Mouse (Mus musculus) midbrain, postnatal 0 days (tissue): ENCODE results near the gene Orai2. TPM values are rescaled to one million over a fixed set of nuclear protein-coding genes. Genes with fewer than 3 reads are reported as not detected.

ENCODE experiments used
- ATAC-seq: fragments of 200-750 bp; cut with Nextera tagmentation; 2 replicates; pipeline ENCODE4 v1.8.0; 2017; ENCODE audit warnings: moderate number of reproducible peaks, mild to moderate bottlenecking, moderate TSS enrichment, moderate library complexity; ENCODE audit not compliant: low FRiP score
- DNase-seq: peaks from one replicate; pipeline ENCODE4 v3.0.0-alpha.2; 2015; ENCODE audit warnings: low spot score
- H3K27ac ChIP-seq: fragments of 300-500 bp; sonication (generic); 2 replicates; pipeline ENCODE4 v1.5.1; 2014; ENCODE audit warnings: low read depth, mild to moderate bottlenecking, low read length, mixed read lengths
- H3K27me3 ChIP-seq: fragments of 300-500 bp; sonication (generic); 2 replicates; pipeline ENCODE4 v1.6.1; 2014; ENCODE audit warnings: low read length, control low read depth, mixed read lengths; ENCODE audit not compliant: insufficient read depth
- H3K36me3 ChIP-seq: fragments of 300-500 bp; sonication (generic); 2 replicates; pipeline ENCODE4 v1.6.1; 2014; ENCODE audit warnings: low read length, control low read depth, mixed read lengths; ENCODE audit not compliant: insufficient read depth
- H3K4me1 ChIP-seq: fragments of 300-500 bp; sonication (generic); 2 replicates; pipeline ENCODE4 v1.6.1; 2014; ENCODE audit warnings: mild to moderate bottlenecking, control low read depth, antibody characterized with exemption, low read length, mixed read lengths; ENCODE audit not compliant: insufficient read depth
- H3K4me2 ChIP-seq: fragments of 300-500 bp; sonication (generic); 2 replicates; pipeline ENCODE4 v1.6.1; 2014; ENCODE audit warnings: low read depth, mild to moderate bottlenecking, low read length, mixed read lengths; ENCODE audit not compliant: poor library complexity, severe bottlenecking
- H3K4me3 ChIP-seq: fragments of 300-500 bp; sonication (generic); 2 replicates; pipeline ENCODE4 v1.5.1; 2014; ENCODE audit warnings: low read depth, mild to moderate bottlenecking, low read length, moderate library complexity
- H3K9ac ChIP-seq: fragments of 300-500 bp; sonication (generic); replicated peaks from 2 replicates; pipeline ENCODE4 v1.6.1; 2014; ENCODE audit warnings: mild to moderate bottlenecking, low read length, moderate library complexity, mixed read lengths; ENCODE audit not compliant: poor library complexity, severe bottlenecking
- H3K9me3 ChIP-seq: fragments of 300-500 bp; sonication (generic); 2 replicates; pipeline ENCODE4 v1.6.1; 2016; ENCODE audit warnings: low read length, control low read depth
- CTCF ChIP-seq: IDR thresholded peaks from 2 replicates; pipeline ENCODE4 v1.5.1; 2016; ENCODE audit warnings: antibody characterized with exemption, mild to moderate bottlenecking
- WGBS: fragments of 180-500 bp; shearing (Covaris S2); extraction: QIAGEN DNeasy Blood & Tissue Kit; methylation state at CpG from one replicate; pipeline ENCODE4 v1.1.7; 2014; 5-methylcytosine and 5-hydroxymethylcytosine counted together
- polyA plus RNA-seq: library from polyadenylated mRNA; unstranded; fragments of >200 nt; fragmentation: Nextera tagmentation; extraction: Ambion mirVana; gene quantifications from 2 replicates; pipeline ENCODE4 v1.2.1, GENCODE M21; 2015
- total RNA-seq: library from RNA; depleted of rRNA; stranded (reverse); fragments of >200 nt; gene quantifications from 2 replicates; pipeline ENCODE4 v1.2.3, GENCODE M21; 2014

Orai2 gene
- total and polyA plus RNA-seq, 2 experiments from 2014 or later = 68.8 to 136 TPM

- Histone ChIP-seq H3K4me1 (peaks cover 7% of the 10 kb centered on the region; the same call in 1 of the 2 replicates), H3K9me3 (no peaks in the 10 kb centered on the region), H3K36me3 (peaks cover 39% of the 10 kb centered on the region), H3K9ac (no peak overlapping the region), H3K4me2 (no peak overlapping the region), H3K4me3 (no peak overlapping the region), H3K27me3 (no peaks in the 10 kb centered on the region), H3K27ac (no peak overlapping the region)
- ATAC-seq (no peak), DNase-seq (peak; percentile 49)
- WGBS = 81% methylated on average over 13 of the region's 13 CpGs
- peak; percentile 73 for TF ChIP-seq CTCF
Observed at GRCm38 (mm10) chr5:136137658-136138274, 32.7 kb downstream of the Orai2 start.

- no peak for DNase-seq
- H3K36me3 ChIP-seq = peaks cover 38% of the 10 kb centered on the region
- peak overlapping the region; percentile 67 for H3K4me3 ChIP-seq
- peaks cover 7% of the 10 kb centered on the region; the same call in 1 of the 2 replicates for H3K4me1 ChIP-seq
- WGBS = 8% methylated on average over 20 of the region's 20 CpGs
- H3K9ac ChIP-seq = peak overlapping the region; percentile 73
- H3K9me3 ChIP-seq = no peaks in the 10 kb centered on the region
- H3K27me3 ChIP-seq = no peaks in the 10 kb centered on the region
- H3K4me2 ChIP-seq = peak overlapping the region; percentile 83
- ATAC-seq = no peak
- peak overlapping the region; percentile 49 for H3K27ac ChIP-seq
- TF ChIP-seq CTCF = no peak
Observed at GRCm38 (mm10) chr5:136136292-136136990, 34.1 kb downstream of the Orai2 start.

- H3K4me3 ChIP-seq = peak within 1 kb of the TSS; percentile 67
- peaks cover 7% of the 10 kb centered on the region; the same call in 1 of the 2 replicates for H3K4me1 ChIP-seq
- peak within 1 kb of the TSS; percentile 83 for H3K4me2 ChIP-seq
- peak; percentile 98 for DNase-seq
- H3K9me3 ChIP-seq = no peaks in the 10 kb centered on the region
- H3K27ac ChIP-seq = peak within 1 kb of the TSS; percentile 49
- WGBS = under 1% methylated on average over 58 of the region's 60 CpGs
- H3K27me3 ChIP-seq = no peaks in the 10 kb centered on the region
- peaks cover 35% of the 10 kb centered on the region for H3K36me3 ChIP-seq
- peak; percentile 89 for ATAC-seq
- TF ChIP-seq CTCF = peak; percentile 83
- H3K9ac ChIP-seq = peak within 1 kb of the TSS; percentile 73
Observed at GRCm38 (mm10) chr5:136135571-136136291, 34.8 kb downstream of the Orai2 start, which contains the start of the genes Lrwd1 and Alkbh4. Gene Lrwd1 (minus strand): TSS chr5:136136074. Gene Alkbh4 (plus strand): TSS chr5:136136146.

GRCm38 (mm10) chr5:136122165-136122564, 48.3 kb downstream of the Orai2 start:
- H3K4me3 ChIP-seq = no peak overlapping the region
- no peaks in the 10 kb centered on the region for H3K27me3 ChIP-seq
- 88% methylated on average over 10 of the region's 10 CpGs for WGBS
- no peak overlapping the region for H3K27ac ChIP-seq
- peaks cover 57% of the 10 kb centered on the region for H3K36me3 ChIP-seq
- H3K9ac ChIP-seq = no peak overlapping the region
- DNase-seq (no peak), ATAC-seq (no peak)
- no peak overlapping the region for H3K4me2 ChIP-seq
- no peak for TF ChIP-seq CTCF
- H3K4me1 ChIP-seq = peaks cover 7% of the 10 kb centered on the region
- no peaks in the 10 kb centered on the region for H3K9me3 ChIP-seq

- no peak for TF ChIP-seq CTCF
- Histone ChIP-seq H3K9me3 (no peaks in the 10 kb centered on the region), H3K4me2 (peak overlapping the region; percentile 72), H3K4me3 (peak overlapping the region; percentile 86), H3K36me3 (peaks cover 16% of the 10 kb centered on the region), H3K9ac (peak overlapping the region; percentile 88), H3K4me1 (peaks cover 8% of the 10 kb centered on the region), H3K27me3 (no peaks in the 10 kb centered on the region), H3K27ac (peak overlapping the region; percentile 81)
- DNase-seq = no peak
- 0% methylated on average over 22 of the region's 22 CpGs for WGBS
- peak; percentile 62 for ATAC-seq
Observed at GRCm38 (mm10) chr5:136116784-136117112, 53.8 kb downstream of the Orai2 start.
